Mouse (Mus musculus) cerebellum, adult 18-20 months (tissue): Measurements from ENCODE around the gene Dhcr24.
A peak's percentile ranks its signal among the peaks of the same experiment; 100 is the strongest.

ENCODE experiments used
- DNase-seq, 2 experiments: peaks; one replicate each; pipeline ENCODE4 v3.0.0; 2021

Gene Dhcr24

GRCm38 (mm10) chr4:106560846-106561781 lies at the start of gene Dhcr24:
Gene Dhcr24 (plus strand): TSS chr4:106561038.
- peak; percentile 94 to 95 for DNase-seq

DNA sequence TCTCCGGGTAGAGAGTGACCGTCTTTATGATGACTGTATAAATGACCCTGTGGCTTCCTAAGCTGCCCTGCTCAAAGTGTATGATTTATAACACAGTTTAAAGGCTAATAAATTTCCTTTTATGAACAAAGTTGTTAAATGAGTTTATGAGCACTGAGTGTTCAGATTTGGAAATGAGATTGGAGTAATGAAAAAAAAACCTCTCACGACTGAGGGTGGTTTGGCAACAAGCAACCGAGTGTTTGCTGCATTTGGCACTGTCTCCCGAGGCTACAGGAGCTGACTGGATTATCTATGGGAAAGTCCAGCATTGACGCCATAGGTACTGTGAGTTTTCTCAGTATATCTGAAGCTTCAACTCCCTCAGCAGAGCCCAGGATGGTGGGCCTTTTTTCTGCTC lies 46.2 kb upstream of the Dhcr24 start:
- no peak for DNase-seq

DNA sequence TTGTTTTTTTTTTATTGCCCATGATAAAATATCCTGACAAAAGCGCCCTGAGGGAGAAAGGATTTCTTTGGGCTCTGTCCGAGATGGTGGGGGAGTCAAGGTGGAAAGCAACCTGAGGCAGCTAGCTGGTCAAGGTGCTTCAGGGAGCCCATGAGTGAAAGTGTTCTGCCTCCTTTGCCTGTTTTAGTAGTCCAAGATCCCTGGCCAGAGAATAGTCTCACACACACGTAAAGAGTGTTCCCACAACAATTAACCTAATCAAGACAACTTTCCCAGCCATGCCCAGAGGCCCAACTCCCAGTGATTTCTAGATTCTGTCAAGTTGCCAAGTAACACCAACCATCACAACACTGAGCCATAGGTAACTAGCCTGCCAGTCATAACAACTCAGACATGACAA lies 38.3 kb upstream of the Dhcr24 start:
- no peak for DNase-seq

GRCm38 (mm10) chr4:106524131-106524530 lies 36.7 kb upstream of the Dhcr24 start:
- DNase-seq = no peak

GRCm38 (mm10) chr4:106525001-106525400 lies 35.8 kb upstream of the Dhcr24 start:
- no peak for DNase-seq

- peak in 1 of 2 experiments; percentile 14 for DNase-seq
Measured at GRCm38 (mm10) chr4:106527856-106528547, 32.8 kb upstream of the Dhcr24 start.

DNA sequence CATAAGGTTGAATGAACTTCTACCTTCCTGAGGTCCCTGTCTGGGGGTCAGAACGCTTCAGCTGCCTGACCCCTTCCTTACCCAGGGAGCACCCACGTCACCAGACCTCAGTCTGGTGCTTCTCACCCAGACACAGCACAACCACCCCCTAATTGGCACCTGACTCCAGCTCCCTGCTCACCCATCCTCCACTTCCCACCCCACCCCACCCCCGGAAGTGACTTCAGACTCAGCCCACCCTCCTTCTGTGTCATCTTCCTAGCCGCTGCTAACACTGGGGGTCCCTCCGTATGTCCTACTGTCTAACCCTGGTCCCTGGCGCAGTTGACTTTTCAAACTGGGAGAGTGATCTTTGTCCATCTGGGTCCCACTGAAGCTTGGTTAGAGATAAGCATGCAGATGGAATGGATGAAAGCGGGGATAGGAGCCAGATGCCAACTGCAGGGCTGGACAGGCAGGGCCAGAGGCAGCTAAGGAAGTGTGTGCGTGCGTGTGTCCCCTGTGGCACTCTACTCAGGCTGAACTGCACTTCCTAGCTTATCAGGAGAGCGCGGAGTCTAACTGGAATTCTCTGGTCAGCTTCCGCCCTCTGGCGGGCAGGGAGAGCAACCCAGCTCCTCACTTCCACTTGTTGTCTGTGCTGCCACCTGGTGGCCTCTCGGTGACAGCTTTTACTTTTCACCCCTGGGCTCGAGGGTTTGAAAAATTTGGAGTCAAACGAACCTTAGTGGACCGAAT lies 31.3 kb upstream of the Dhcr24 start:
- DNase-seq = peak; percentile 87 to 93

- peak in 1 of 2 experiments; percentile 5 for DNase-seq
Measured at GRCm38 (mm10) chr4:106530113-106530482, 30.7 kb upstream of the Dhcr24 start.

DNA sequence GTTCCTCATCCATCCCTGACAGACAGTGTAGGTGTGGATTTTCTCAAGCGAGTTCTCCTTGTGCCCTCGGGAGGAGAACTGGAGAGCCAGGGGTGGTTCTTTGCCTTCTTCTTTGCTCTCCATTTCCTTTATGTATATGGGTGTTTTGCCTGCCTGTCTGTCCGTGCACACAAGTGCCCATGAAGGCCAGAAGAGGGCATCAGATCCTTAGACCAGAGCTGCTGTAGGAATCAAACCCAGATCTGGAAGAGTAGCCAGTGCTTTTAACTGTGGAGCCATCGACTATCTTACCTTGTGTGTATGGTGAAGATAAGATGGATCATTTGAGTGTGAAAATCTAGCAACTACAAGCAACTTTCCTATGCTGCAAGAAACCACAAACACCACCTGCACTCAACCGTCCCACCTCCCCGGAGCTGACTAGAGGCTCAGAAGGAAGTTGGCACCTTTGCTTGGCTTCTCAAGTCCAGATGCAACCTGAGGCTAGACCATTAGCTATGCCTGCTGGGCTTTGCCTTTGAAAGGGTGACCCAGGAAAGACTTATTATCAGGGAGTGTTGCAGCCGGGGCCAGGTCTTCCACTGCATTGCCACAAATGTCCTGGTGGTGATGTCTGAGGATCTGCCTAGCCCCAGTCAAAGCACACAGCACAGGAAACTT lies 27.3 kb upstream of the Dhcr24 start:
- DNase-seq = no peak

GRCm38 (mm10) chr4:106534256-106534655 lies 26.6 kb upstream of the Dhcr24 start:
- no peak for DNase-seq

GRCm38 (mm10) chr4:106539756-106540155 lies 21.1 kb upstream of the Dhcr24 start:
- no peak for DNase-seq

DNA sequence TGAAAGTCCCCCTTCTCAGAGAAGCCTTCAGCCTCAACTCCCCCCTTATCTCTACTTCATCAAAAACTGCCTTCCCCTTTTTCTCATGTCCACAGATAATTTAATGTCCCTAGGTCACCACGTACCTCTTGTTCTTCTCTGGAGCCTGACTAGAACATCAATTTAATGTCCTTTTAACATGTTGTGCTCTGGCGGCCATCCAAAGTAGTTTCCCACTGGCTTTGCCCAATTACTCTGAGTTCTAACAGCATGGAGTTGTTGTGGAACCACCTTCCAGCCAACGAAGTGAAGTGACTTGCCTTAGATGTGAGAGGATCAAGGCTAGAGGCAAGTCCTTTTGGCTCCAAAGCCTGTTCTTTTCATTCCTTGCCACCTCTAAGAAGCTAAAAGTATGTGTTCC lies 19.3 kb upstream of the Dhcr24 start:
- DNase-seq = no peak

GRCm38 (mm10) chr4:106542211-106542610 lies 18.6 kb upstream of the Dhcr24 start:
- DNase-seq = no peak

DNA sequence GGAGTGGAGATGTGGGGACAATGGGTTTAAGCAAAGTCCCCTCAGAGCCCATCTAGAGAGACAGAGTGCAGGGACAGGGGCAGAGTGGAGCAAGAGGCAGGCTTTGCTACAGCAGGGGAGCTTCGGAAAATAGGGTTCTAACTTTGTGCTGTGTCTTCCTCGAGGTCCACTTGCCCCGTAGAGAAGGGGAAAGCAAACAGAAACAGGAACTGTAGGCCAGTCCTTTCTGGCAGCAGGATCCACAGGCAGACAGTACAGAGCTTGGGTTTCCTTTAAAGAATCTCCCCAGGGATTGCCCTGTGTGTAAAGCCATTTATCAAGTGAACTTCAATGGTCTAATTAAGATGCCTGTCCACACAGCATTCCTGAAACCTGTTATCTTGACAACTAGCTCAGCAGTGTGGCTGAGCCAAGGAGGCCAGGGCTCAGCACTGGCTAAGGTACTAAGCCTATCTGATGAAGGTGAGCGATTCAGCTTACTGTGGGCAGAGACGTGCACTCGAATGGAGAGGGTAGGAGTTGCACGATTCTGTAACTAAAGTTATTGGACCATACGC lies 14.9 kb upstream of the Dhcr24 start:
- no peak for DNase-seq

- no peak for DNase-seq
Measured at GRCm38 (mm10) chr4:106546896-106547295, 13.9 kb upstream of the Dhcr24 start.

- no peak for DNase-seq
Measured at GRCm38 (mm10) chr4:106548113-106548512, 12.7 kb upstream of the Dhcr24 start.

DNA sequence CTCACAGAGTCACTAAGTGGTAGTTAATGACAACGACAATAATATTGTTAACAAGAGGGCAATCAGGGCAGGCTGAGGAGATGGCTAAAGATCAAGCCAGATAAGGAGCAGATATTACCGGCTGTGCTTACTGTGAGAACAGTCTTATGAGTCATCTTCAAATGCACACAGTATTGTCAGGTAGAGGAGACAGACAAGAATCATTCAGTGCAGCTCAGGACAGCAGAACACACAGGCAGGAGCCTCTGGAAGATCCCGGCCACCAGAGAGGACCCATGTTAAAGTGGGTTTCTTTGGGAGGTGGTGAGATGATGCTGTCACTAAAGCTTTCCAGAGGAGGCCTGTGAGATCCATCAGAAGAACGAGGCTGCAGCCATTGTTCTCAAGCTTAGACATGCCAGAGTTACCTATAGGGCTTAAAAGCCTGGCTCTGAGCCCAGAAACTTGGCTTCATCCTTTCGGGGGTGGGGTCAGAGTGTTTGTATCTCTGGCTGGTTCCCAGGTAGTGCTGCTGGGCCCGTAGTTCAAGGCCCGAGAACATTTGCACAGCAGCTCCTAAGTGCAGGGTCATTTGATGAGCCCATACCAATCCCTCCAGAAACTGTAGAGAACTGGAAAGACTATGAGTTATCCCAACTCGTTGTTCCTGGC lies 10.2 kb upstream of the Dhcr24 start:
- DNase-seq = no peak

GRCm38 (mm10) chr4:106557262-106557661 lies 3.6 kb upstream of the Dhcr24 start:
- DNase-seq = no peak

- DNase-seq = no peak
Measured at GRCm38 (mm10) chr4:106557978-106558377, 2.9 kb upstream of the Dhcr24 start.

DNA sequence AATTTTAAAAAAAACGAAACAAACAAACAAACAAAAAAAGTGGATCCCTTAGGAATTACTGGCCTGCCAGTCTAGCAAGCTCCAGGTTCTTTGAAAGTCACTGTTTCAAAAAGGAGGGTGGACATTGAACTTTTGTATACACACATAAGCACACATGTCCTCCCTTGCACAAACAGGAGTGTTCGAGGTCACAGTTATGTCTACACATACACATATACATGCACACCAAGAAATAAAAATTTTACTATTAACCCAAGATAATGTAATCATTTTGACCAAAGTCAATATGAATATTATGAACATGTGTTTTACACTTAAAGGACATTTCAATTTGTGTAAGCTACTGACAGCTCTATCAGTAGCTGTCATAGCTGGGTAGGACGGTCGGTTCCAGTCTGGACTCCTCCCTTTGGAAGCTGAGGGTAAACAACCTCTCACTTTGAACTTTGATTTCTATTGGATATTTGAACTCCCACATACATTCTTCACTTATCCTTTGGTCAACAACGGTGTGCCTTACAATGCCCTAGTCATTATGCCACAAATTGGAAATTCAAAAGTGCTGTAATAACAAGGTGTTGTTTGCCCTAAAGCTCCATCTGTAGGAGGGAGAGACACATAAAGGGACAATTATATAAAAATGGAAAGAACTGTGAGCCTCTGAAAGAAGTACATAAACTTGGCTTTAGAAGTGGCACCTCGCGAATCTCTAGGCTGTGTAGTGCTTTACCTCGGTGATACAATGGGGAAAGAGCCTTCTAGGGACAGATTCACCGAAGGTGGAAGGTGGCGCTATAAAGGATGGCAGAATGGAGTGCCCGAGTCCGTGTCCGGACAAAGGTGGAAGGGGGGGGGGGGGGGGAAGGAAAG lies 1.3 kb upstream of the Dhcr24 start:
- DNase-seq = peak in 1 of 2 experiments; percentile 62
